ENCODE assay signal across 20 mouse cellular contexts in the genomic region with DNA sequence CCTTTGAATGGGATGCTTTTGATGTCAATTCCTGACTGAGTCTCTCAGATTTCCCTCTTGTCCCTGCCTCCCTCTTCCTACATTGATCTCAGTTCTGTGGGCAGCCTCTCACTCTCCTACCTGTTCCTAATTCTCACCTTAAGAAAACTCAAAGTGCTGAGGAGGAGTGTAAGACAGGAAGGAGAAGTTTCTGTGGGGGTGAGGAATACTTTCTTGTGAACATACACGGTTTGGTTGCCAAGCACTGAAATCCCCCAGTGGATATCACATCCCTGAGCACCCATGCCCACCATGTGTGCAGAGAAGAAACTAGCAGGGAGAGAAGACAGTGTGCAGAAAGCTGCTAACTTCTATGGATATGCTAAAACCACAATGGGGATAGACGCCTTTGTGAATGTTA.
A peak's percentile ranks its signal among the peaks of the same experiment; 100 is the strongest.
DNase-seq lines count a peak whose midpoint lies in the region.
"Had no signal": no experiment of that assay in that cellular context is flagged by ENCODE, and none has a peak within 500 bp of the region (broad histone marks: within the 10 kb centered on the region; RNA-seq: fewer than 3 reads in every experiment).

No protein-coding gene starts in this region.

- peak; percentile 54 for DNase-seq in right cerebral cortex, adult 18-20 months
- no peak for DNase-seq in right cerebral cortex, postnatal 4 days
- peak; percentile 47 to 60 for DNase-seq in frontal cortex, postnatal 36 days (ENCODE audit: low spot score in 2 of 2)
- DNase-seq in right cerebral cortex, adult 2 months (ENCODE audit: low spot score in 2 of 2), result peak; percentile 33 to 50
- DNase-seq in telencephalon, adult 2 months (ENCODE audit: low read depth, low spot score), result peak; percentile 43
- DNase-seq in spleen, adult 18-20 months, result no peak
- no peak for DNase-seq in gastrocnemius, postnatal 25 days
- DNase-seq in lung, postnatal 4 days, result no peak
- DNase-seq: adrenal gland, postnatal 36 days; B cell, adult 2 months; cerebellum, adult 8-10 months; cerebellum, postnatal 25 days; forebrain, postnatal 0 days; gastrocnemius, postnatal 10 days; heart, postnatal 36 days; kidney, postnatal 14 days; layer of hippocampus, adult 9-11 months; lung, adult 2 months; lung, postnatal 10 days; thymus, postnatal 14 days had no signal

Comparison
In these comparisons a context has a peak if more than half of its experiments do, and no peak if none do; other contexts are left out.
1. DNase-seq: peak in right cerebral cortex, adult 18-20 months (single experiment), frontal cortex, postnatal 36 days (2 of 2), right cerebral cortex, adult 2 months (2 of 2) and telencephalon, adult 2 months (single experiment); none in right cerebral cortex, postnatal 4 days (single experiment), spleen, adult 18-20 months (0 of 2), gastrocnemius, postnatal 25 days (single experiment) and lung, postnatal 4 days (0 of 2).